Mouse (Mus musculus) urinary bladder, postnatal 10 days (tissue): Measurements from ENCODE around the gene Rin1.
A peak's percentile ranks its signal among the peaks of the same experiment; 100 is the strongest.
"Not testable (repeated sequence)": the region's sequence is repeated elsewhere in the genome, so short reads cannot be mapped to it uniquely, and the experiment has no call there.

ENCODE experiments used
- DNase-seq: peaks from one replicate; pipeline ENCODE4 v3.0.0; 2022; ENCODE audit warnings: low spot score

Rin1 gene

GRCm38 (mm10) chr19:5068570-5069234 is 18.4 kb downstream of the Rin1 start:
- no peak for DNase-seq

- DNase-seq, result no peak
These were observed 19.2 kb downstream of the Rin1 start for GRCm38 (mm10) chr19:5069486-5069885.

DNA sequence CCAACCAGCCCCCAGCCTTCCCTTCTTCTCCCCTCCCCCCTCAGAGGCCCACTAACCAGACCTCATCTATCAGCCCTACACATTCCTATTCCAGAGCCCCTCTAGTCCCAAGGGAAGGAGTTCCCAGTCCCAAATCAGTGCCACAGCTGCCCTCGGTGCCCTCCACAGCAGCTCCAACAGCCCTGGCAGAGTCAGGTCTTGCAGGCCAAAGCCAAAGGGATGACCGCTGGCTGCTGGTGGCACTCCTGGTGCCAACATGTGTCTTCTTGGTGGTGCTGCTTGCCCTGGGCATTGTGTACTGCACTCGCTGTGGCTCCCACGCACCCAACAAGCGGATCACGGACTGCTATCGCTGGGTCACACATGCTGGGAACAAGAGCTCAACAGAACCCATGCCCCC is 19.7 kb downstream of the Rin1 start:
- DNase-seq, result no peak

- DNase-seq, result no peak
These were observed 20.8 kb downstream of the Rin1 start for GRCm38 (mm10) chr19:5071077-5071476.

- DNase-seq, result no peak
These were observed 21.5 kb downstream of the Rin1 start for GRCm38 (mm10) chr19:5071545-5072369.

DNA sequence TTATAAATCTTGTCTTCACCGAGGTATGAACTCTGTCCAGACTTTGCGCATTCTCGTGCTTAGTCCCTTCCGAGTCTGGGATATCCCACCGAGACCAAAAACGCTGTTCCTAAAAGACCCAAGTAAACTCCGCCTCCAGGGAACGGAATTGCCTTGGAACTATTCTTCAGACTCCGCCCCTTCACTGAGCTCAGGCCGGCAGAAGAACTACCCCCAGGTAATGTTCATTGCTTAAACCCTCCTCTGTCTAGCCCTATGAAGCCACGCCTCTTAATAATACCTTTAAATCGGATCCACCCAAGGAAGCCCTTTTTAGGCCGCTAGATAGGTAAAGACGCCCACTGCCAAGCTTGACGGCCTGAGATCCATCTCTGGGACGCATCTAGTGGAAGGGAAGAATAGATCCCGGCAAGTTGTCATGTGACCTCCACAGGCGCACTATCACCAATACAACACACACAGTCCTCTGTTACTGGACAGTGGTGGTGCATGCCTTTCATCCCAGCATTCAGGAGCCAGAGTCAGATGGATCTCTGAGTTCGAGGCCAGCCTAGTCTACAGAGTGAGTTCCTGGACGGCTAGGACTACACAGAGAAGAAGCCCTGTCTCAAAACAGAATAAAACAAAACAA is 22.2 kb downstream of the Rin1 start:
- no peak for DNase-seq

DNA sequence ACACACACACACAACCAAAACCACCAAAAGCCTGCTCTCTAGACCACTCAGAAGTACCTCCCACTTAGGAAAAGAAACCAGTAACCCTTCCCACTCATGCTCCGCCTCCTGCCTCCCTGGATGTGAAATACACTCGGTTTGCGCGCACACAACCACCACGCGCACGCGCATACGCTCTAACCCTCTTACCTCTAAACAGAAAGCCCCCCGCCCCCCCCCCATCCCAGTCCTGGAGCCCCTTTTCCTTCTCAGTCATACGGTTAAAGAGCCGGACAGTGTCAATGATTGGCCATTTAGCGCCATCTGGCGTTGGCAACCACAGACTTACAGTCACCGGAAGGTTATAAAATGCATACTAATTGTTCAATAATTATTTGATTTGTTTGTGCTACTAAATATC is 22.7 kb downstream of the Rin1 start:
- DNase-seq, result no peak

DNA sequence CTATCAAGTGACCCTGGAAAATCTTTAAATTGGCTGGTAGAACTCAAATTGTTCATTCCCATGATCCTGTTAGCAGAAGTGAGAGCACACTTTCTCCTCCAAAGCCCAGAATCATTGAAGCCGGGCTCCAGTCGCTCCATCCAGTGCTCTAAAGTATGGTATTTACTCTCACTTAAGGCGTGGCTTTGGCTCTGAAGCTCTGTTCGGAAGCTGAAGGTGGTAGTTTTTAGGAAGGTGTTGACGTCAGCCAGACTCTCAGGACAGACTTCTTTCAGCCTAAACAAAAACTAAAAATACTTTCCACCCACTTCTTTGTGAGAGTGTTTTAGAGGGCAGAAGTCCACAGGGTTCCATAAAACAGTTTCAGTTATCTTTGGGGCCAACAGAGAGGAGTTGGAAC is 23.2 kb downstream of the Rin1 start:
- no peak for DNase-seq

GRCm38 (mm10) chr19:5079279-5079678 is 29.0 kb downstream of the Rin1 start:
- DNase-seq, result no peak

DNA sequence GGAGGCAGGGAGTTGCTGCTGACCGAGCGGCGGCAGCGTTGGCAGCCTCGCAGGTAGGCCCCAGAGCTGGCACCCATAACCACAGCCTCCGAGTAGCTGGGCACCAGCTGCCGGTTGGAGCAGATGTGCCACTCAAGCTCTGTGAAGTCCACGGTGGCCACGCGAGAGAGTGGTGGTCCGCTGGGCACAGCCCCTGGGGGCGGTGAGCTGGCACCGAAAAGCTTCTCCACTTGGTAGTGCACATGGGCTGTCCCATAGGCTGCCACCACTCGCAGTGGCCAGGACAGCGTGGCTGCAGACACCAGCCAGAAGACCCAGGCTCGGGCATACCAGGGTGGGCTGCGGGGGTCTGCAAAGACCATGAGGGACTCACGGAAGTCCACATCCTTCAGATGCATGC is 31.7 kb downstream of the Rin1 start:
- DNase-seq, result no peak

GRCm38 (mm10) chr19:5082596-5082995 is 32.3 kb downstream of the Rin1 start:
- DNase-seq, result no peak

- no peak for DNase-seq
These were observed 33.9 kb downstream of the Rin1 start for GRCm38 (mm10) chr19:5083961-5084833.

- DNase-seq, result no peak
These were observed 34.5 kb downstream of the Rin1 start for GRCm38 (mm10) chr19:5084834-5085144.

GRCm38 (mm10) chr19:5085145-5085863 is 35.0 kb downstream of the Rin1 start, which contains the start of gene Tmem151a:
TSS of gene Tmem151a (minus strand) at chr19:5085531.
- DNase-seq, result no peak

DNA sequence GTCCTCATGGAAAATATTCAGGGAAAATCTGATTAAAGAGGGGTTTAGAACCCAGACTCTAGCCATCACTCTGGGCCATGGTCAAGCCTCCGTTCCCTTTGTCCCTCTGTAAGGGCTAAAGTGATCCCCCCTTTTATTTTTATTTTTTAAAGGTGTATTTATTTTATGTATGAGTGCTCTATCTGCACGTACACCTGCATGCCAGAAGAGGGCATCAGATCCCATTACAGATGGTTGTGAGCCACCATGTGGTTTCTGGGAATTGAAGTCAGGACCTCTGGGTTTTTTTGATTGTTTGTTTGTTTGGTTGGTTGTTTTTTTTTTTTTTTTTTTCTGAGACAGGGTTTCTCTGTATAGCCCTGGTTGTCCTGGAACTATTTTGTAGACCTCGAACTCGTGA is 36.3 kb downstream of the Rin1 start:
- not testable (repeated sequence) for DNase-seq

DNA sequence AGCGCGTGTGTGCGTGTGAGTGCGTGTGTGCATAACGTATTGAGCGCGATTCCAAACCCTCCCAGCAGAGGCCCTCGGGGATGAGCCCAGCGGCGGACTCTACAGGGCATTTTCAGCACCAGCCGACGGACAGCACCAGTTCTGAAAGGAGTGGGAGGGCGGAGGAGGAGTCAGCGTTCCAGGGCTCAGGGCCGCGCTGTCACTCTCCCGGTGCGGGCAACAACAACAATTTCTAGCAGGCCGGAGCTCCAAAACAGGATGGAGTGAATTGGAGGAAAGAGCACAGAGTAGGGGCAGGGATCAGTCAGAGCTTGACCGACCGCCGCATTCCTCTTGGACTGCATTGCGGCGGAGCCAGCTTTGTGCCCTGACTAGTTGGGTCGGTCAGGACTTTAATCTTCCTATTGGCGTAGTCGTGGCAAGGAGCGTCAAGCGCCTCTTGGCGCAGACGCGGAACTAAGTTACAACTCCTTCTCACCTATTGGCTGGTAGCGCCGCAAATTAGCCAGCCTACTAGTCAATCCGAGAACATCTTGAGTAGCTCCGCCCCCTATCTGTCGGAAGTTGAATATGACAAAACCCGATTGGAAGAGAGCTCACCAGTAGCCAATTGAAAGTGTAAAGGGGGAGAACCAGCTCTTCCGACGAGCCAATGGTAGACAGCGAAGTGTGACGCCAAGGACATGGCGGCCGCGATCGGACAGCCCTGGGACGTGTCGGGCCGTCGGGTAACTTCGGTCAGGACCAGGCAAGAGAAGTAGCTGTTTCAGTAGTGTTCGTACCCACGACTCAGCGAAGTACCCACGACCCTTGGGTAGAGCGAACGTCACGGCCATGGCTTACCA is 37.8 kb downstream of the Rin1 start, which contains the start of gene Yif1a:
Yif1a (plus strand) TSS at position 655 of the 845 bp plus-strand sequence.
- peak; percentile 87 for DNase-seq

DNA sequence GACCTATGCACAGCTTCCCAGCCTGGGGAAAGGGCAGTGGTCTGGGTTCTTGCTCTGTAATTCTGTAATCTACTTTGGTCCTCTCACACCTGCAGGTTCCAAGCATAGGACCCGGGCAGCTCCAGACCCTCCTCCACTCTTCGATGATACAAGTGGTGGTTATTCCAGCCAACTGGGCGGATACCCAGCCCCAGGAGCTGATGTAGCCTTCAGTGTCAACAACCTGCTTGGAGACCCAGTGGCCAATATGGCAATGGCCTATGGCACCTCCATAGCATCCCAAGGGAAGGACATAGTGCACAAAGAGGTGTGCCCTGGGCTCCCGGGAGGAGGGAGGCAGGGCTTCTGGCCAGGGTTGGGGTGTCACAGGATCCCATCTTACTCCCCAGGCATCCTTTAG is 39.0 kb downstream of the Rin1 start:
- no peak for DNase-seq

DNA sequence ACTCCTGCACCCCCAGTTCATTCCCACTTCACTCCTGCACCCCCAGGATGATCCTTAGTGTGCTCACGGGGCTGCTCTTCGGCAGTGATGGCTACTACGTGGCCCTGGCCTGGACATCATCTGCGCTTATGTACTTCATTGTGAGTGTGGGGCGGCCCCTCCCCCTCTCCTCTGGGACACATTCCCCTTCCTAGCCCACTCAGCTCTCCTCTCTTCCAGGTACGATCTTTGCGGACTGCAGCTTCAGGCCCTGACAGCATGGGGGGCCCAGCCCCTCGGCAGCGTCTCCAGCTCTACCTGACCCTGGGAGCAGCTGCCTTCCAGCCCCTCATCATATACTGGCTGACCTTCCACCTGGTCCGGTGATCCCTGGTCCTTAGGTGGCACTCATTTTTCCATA is 41.8 kb downstream of the Rin1 start:
- no peak for DNase-seq

DNA sequence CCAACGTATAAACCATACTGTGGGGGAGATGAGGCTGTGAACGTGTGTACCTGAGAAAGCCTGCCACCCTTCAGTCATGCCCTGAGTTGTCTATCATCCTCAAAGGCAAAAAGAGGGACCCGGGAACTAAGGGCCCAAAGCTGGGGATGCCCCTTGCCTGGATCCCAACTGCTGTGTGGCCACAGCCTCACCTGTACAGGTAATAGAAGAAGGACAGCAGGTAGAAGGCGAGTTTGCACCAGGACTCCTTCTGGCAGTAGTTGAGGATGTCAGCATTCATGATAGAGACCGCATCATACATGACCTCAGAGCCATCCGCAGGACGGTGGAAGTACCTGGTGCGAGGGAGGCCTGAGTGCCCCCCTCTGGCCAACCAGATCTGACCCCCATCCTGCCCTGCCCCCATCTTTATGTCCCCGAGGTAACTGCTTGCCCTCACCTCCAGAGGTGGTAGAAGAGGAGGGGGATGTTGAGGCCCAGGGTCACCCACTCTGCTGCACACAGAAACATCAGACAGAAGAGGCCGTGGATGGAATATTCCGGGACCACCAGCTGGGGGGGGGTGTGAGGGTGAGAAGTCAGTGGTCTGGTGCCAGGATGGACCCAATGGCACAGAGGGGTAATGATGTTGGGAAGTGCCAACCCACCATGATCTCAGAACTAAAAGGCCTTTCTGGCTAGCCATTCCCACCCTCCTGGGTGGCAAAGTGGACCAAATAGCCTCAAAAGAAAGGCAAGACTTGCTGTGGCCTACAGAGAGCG is 43.4 kb downstream of the Rin1 start:
- no peak for DNase-seq

DNA sequence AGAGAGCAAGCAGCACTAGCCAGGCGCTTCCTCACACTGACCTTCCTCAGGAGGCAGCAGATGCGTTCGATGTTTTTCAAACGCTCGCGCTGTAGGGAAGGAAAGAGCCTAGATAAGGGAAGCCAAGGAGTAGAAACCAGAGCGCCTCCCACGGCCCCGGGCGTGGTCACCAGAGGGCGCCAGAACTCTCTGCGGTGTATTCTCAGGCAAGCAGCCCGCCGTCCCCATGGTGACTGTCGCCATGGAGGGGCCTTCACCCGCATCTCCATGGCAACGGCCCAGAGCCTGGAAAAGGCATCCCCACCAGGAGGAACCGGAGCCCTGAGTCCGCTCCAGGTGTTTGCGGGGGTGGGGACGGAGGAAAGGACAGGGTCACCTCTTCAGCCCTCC is 44.0 kb downstream of the Rin1 start:
- DNase-seq, result peak; percentile 78
